Mouse (Mus musculus) embryonic facial prominence, embryonic 11.5 days (tissue): ENCODE results near the gene Banf2. TPM values are rescaled to one million over a fixed set of nuclear protein-coding genes. Genes with fewer than 3 reads are reported as not detected.

Experiments used
- ATAC-seq: fragments of 200-750 bp; cut with Nextera tagmentation; replicated peaks from 2 replicates; pipeline ENCODE4 v1.8.0; 2017; ENCODE audit warnings: low read depth; ENCODE audit not compliant: insufficient number of reproducible peaks, low FRiP score, low TSS enrichment
- DNase-seq: peaks from one replicate; pipeline ENCODE4 v3.0.0-alpha.2; 2015; ENCODE audit warnings: low spot score
- H3K27ac ChIP-seq: fragments of 300-500 bp; sonication (generic); replicated peaks from 2 replicates; pipeline ENCODE4 v1.5.1; 2014; ENCODE audit warnings: mild to moderate bottlenecking, low read depth, low read length, control low read depth
- H3K27me3 ChIP-seq: fragments of 300-500 bp; sonication (generic); 2 replicates; pipeline ENCODE4 v1.6.1; 2014; ENCODE audit warnings: mild to moderate bottlenecking, low read length, moderate library complexity, mixed read lengths; ENCODE audit not compliant: control insufficient read depth, insufficient read depth
- H3K36me3 ChIP-seq: fragments of 300-500 bp; sonication (generic); replicated peaks from 2 replicates; pipeline ENCODE4 v1.6.1; 2014; ENCODE audit warnings: low read depth, mild to moderate bottlenecking, low read length, moderate library complexity, mixed read lengths; ENCODE audit not compliant: control insufficient read depth, insufficient read depth
- H3K4me1 ChIP-seq: fragments of 300-500 bp; sonication (generic); 2 replicates; pipeline ENCODE4 v1.6.1; 2014; ENCODE audit warnings: low read length, mixed read lengths; ENCODE audit not compliant: control insufficient read depth, insufficient read depth
- H3K4me2 ChIP-seq: fragments of 300-500 bp; sonication (generic); 2 replicates; pipeline ENCODE4 v1.6.1; 2014; ENCODE audit warnings: low read depth, mild to moderate bottlenecking, control low read depth, low read length, moderate library complexity
- H3K4me3 ChIP-seq: fragments of 300-500 bp; sonication (generic); 2 replicates; pipeline ENCODE4 v1.5.1; 2014; ENCODE audit warnings: low read depth, low read length, control low read depth
- H3K9ac ChIP-seq: fragments of 300-500 bp; sonication (generic); replicated peaks from 2 replicates; pipeline ENCODE4 v1.6.1; 2014; ENCODE audit warnings: mild to moderate bottlenecking, control low read depth, low read length
- H3K9me3 ChIP-seq: fragments of 300-500 bp; sonication (generic); replicated peaks from 2 replicates; pipeline ENCODE4 v1.6.1; 2016; ENCODE audit warnings: mild to moderate bottlenecking, low read length, inconsistent platforms, mixed read lengths; ENCODE audit not compliant: control insufficient read depth
- WGBS: fragments of 180-500 bp; shearing (Covaris S2); extraction: QIAGEN DNeasy Blood & Tissue Kit; methylation state at CpG from one replicate; pipeline ENCODE4 v1.1.7; 2014; 5-methylcytosine and 5-hydroxymethylcytosine counted together
- polyA plus RNA-seq: library from polyadenylated mRNA; unstranded; fragments of >200 nt; fragmentation: Nextera tagmentation; extraction: Ambion mirVana; gene quantifications from 2 replicates; pipeline ENCODE4 v1.2.1, GENCODE M21; 2014

Gene Banf2
- polyA plus RNA-seq, 1 experiment from 2014 or later: not detected

- peak within 1 kb of the TSS; percentile 71 for H3K4me2 ChIP-seq
- WGBS: 0% methylated on average over 49 of the region's 53 CpGs
- no peaks in the 10 kb centered on the region for H3K27me3 ChIP-seq
- H3K27ac ChIP-seq: peak within 1 kb of the TSS; percentile 86
- peak within 1 kb of the TSS; percentile 94 for H3K4me3 ChIP-seq
- peak within 1 kb of the TSS; percentile 88 for H3K9ac ChIP-seq
- peak; percentile 98 for ATAC-seq
- peak; percentile 98 for DNase-seq
- H3K36me3 ChIP-seq: no peaks in the 10 kb centered on the region
- no peaks in the 10 kb centered on the region; the same call in 1 of the 2 replicates for H3K4me1 ChIP-seq
- H3K9me3 ChIP-seq: no peaks in the 10 kb centered on the region
Measured at GRCm38 (mm10) chr2:144011080-144011551, 21.7 kb upstream of the Banf2 start, which contains the start of gene Rrbp1. Gene Rrbp1, minus strand, starts transcription at chr2:144011263.

GRCm38 (mm10) chr2:144014051-144014450, 18.8 kb upstream of the Banf2 start:
- DNase-seq: no peak
- Histone ChIP-seq H3K27ac (no peak overlapping the region), H3K36me3 (no peaks in the 10 kb centered on the region), H3K9ac (no peak overlapping the region), H3K4me2 (no peak overlapping the region), H3K4me1 (no peaks in the 10 kb centered on the region; the same call in 1 of the 2 replicates), H3K27me3 (no peaks in the 10 kb centered on the region), H3K9me3 (no peaks in the 10 kb centered on the region), H3K4me3 (no peak overlapping the region)
- ATAC-seq: no peak
- WGBS: 83% methylated on average over 11 of the region's 11 CpGs

- ATAC-seq: no peak
- no peaks in the 10 kb centered on the region for H3K9me3 ChIP-seq
- H3K27ac ChIP-seq: no peak overlapping the region
- H3K4me3 ChIP-seq: no peak overlapping the region
- WGBS: 35% methylated on average over 5 of the region's 5 CpGs
- no peaks in the 10 kb centered on the region for H3K27me3 ChIP-seq
- no peak overlapping the region for H3K9ac ChIP-seq
- H3K4me2 ChIP-seq: no peak overlapping the region
- H3K36me3 ChIP-seq: no peaks in the 10 kb centered on the region
- no peak for DNase-seq
- no peaks in the 10 kb centered on the region; the same call in 1 of the 2 replicates for H3K4me1 ChIP-seq
Measured at GRCm38 (mm10) chr2:144014481-144014880, 18.4 kb upstream of the Banf2 start.

- Histone ChIP-seq H3K4me2 (no peak overlapping the region), H3K9ac (no peak overlapping the region), H3K27me3 (no peaks in the 10 kb centered on the region), H3K27ac (no peak overlapping the region), H3K4me3 (no peak overlapping the region), H3K36me3 (no peaks in the 10 kb centered on the region), H3K9me3 (no peaks in the 10 kb centered on the region), H3K4me1 (no peaks in the 10 kb centered on the region)
- WGBS: 86% methylated on average over 9 of the region's 9 CpGs
- ATAC-seq: no peak
- no peak for DNase-seq
Measured at GRCm38 (mm10) chr2:144015861-144016260, 17.0 kb upstream of the Banf2 start.

GRCm38 (mm10) chr2:144019971-144020370, 12.9 kb upstream of the Banf2 start:
- Histone ChIP-seq H3K4me1 (no peaks in the 10 kb centered on the region), H3K36me3 (no peaks in the 10 kb centered on the region), H3K9me3 (no peaks in the 10 kb centered on the region), H3K4me2 (no peak overlapping the region), H3K9ac (no peak overlapping the region), H3K4me3 (no peak overlapping the region), H3K27me3 (no peaks in the 10 kb centered on the region), H3K27ac (no peak overlapping the region)
- 64% methylated on average over 2 of the region's 2 CpGs for WGBS
- no peak for DNase-seq
- no peak for ATAC-seq

GRCm38 (mm10) chr2:144022441-144022840, 10.4 kb upstream of the Banf2 start:
- Histone ChIP-seq H3K36me3 (no peaks in the 10 kb centered on the region), H3K27me3 (no peaks in the 10 kb centered on the region), H3K9ac (no peak overlapping the region), H3K4me3 (no peak overlapping the region), H3K9me3 (no peaks in the 10 kb centered on the region), H3K27ac (no peak overlapping the region), H3K4me1 (no peaks in the 10 kb centered on the region), H3K4me2 (no peak overlapping the region)
- 73% methylated on average over 3 of the region's 3 CpGs for WGBS
- ATAC-seq (no peak), DNase-seq (no peak)

- Histone ChIP-seq H3K4me2 (no peak overlapping the region), H3K27ac (no peak overlapping the region), H3K9ac (no peak overlapping the region), H3K4me1 (no peaks in the 10 kb centered on the region), H3K27me3 (no peaks in the 10 kb centered on the region), H3K9me3 (no peaks in the 10 kb centered on the region), H3K4me3 (no peak overlapping the region), H3K36me3 (no peaks in the 10 kb centered on the region)
- WGBS: 84% methylated on average over 9 of the region's 9 CpGs
- no peak for DNase-seq
- no peak for ATAC-seq
Measured at GRCm38 (mm10) chr2:144025361-144025760, 7.5 kb upstream of the Banf2 start.

- Histone ChIP-seq H3K4me3 (no peak overlapping the region), H3K4me2 (no peak overlapping the region), H3K27me3 (no peaks in the 10 kb centered on the region), H3K36me3 (no peaks in the 10 kb centered on the region), H3K27ac (no peak overlapping the region), H3K9ac (no peak overlapping the region), H3K4me1 (no peaks in the 10 kb centered on the region), H3K9me3 (no peaks in the 10 kb centered on the region)
- WGBS: 72% methylated on average over 4 of the region's 4 CpGs
- DNase-seq: no peak
- no peak for ATAC-seq
Measured at GRCm38 (mm10) chr2:144026456-144026855, 6.4 kb upstream of the Banf2 start.
